Mouse (Mus musculus): ENCODE results near the gene Rpgrip1l. TPM values are rescaled to one million over a fixed set of nuclear protein-coding genes. Genes with fewer than 3 reads are reported as not detected.
A peak's percentile ranks its signal among the peaks of the same experiment; 100 is the strongest.

Gene Rpgrip1l
- polyA plus RNA-seq, 1 experiment from 2014 or later, result 17.1 TPM

GRCm38 (mm10) chr8:91329056-91329455, 16.0 kb upstream of the Rpgrip1l start:
- no peak for ATAC-seq (ENCODE audit: insufficient number of reproducible peaks, insufficient read depth, low FRiP score, low TSS enrichment, low read depth)
- Histone ChIP-seq H3K9ac (replicated peaks) (no peak overlapping the region), H3K27ac (no peak overlapping the region), H3K4me3 (replicated peaks) (no peak overlapping the region), H3K36me3 (peaks cover 12% of the 10 kb centered on the region), H3K27me3 (no peaks in the 10 kb centered on the region), H3K4me1 (replicated peaks) (peaks cover 35% of the 10 kb centered on the region), H3K4me2 (no peak overlapping the region), H3K9me3 (no peaks in the 10 kb centered on the region)
- WGBS, result 78% methylated on average over 9 of the region's 9 CpGs

- no peak overlapping the region for H3K4me2 ChIP-seq
- no peak overlapping the region for H3K9ac ChIP-seq (replicated peaks)
- H3K9me3 ChIP-seq, result no peaks in the 10 kb centered on the region
- no peak for ATAC-seq (ENCODE audit: insufficient number of reproducible peaks, insufficient read depth, low FRiP score, low TSS enrichment, low read depth)
- H3K27me3 ChIP-seq, result no peaks in the 10 kb centered on the region
- H3K36me3 ChIP-seq, result peaks cover 12% of the 10 kb centered on the region
- H3K27ac ChIP-seq, result no peak overlapping the region
- WGBS, result 82% methylated on average over 11 of the region's 11 CpGs
- H3K4me1 ChIP-seq (replicated peaks), result peaks cover 35% of the 10 kb centered on the region
- H3K4me3 ChIP-seq (replicated peaks), result no peak overlapping the region
Measured at GRCm38 (mm10) chr8:91327471-91328205, 14.6 kb upstream of the Rpgrip1l start.

- Histone ChIP-seq H3K36me3 (peaks cover 12% of the 10 kb centered on the region), H3K9ac (replicated peaks) (no peak overlapping the region; the same call in 1 of the 2 replicates), H3K4me3 (replicated peaks) (no peak overlapping the region), H3K27ac (no peak overlapping the region), H3K9me3 (no peaks in the 10 kb centered on the region), H3K4me2 (no peak overlapping the region), H3K4me1 (replicated peaks) (peaks cover 34% of the 10 kb centered on the region), H3K27me3 (no peaks in the 10 kb centered on the region)
- 87% methylated on average over 6 of the region's 6 CpGs for WGBS
- ATAC-seq (ENCODE audit: insufficient number of reproducible peaks, insufficient read depth, low FRiP score, low TSS enrichment, low read depth), result no peak
Measured at GRCm38 (mm10) chr8:91326946-91327345, 13.9 kb upstream of the Rpgrip1l start.

- H3K27ac ChIP-seq, result no peak overlapping the region
- no peak for ATAC-seq (ENCODE audit: insufficient number of reproducible peaks, insufficient read depth, low FRiP score, low TSS enrichment, low read depth)
- no peaks in the 10 kb centered on the region for H3K27me3 ChIP-seq
- H3K4me1 ChIP-seq (replicated peaks), result peaks cover 24% of the 10 kb centered on the region
- H3K9ac ChIP-seq (replicated peaks), result no peak overlapping the region
- 67% methylated on average over 3 of the region's 3 CpGs for WGBS
- no peak overlapping the region for H3K4me3 ChIP-seq (replicated peaks)
- peaks cover 12% of the 10 kb centered on the region for H3K36me3 ChIP-seq
- H3K4me2 ChIP-seq, result no peak overlapping the region
- H3K9me3 ChIP-seq, result no peaks in the 10 kb centered on the region
Measured at GRCm38 (mm10) chr8:91326018-91326417, 13.0 kb upstream of the Rpgrip1l start.

- H3K27ac ChIP-seq, result no peak overlapping the region
- 84% methylated on average over 4 of the region's 4 CpGs for WGBS
- H3K27me3 ChIP-seq, result no peaks in the 10 kb centered on the region
- H3K4me3 ChIP-seq (replicated peaks), result no peak overlapping the region
- no peaks in the 10 kb centered on the region for H3K9me3 ChIP-seq
- ATAC-seq (ENCODE audit: insufficient number of reproducible peaks, insufficient read depth, low FRiP score, low TSS enrichment, low read depth), result no peak
- H3K4me1 ChIP-seq (replicated peaks), result peaks cover 13% of the 10 kb centered on the region
- no peak overlapping the region for H3K9ac ChIP-seq (replicated peaks)
- peaks cover 12% of the 10 kb centered on the region for H3K36me3 ChIP-seq
- no peak overlapping the region for H3K4me2 ChIP-seq
Measured at GRCm38 (mm10) chr8:91324916-91325315, 11.9 kb upstream of the Rpgrip1l start.

GRCm38 (mm10) chr8:91324271-91324670, 11.2 kb upstream of the Rpgrip1l start:
- no peak for ATAC-seq (ENCODE audit: insufficient number of reproducible peaks, insufficient read depth, low FRiP score, low TSS enrichment, low read depth)
- no peak overlapping the region for H3K27ac ChIP-seq
- H3K4me1 ChIP-seq (replicated peaks), result peaks cover 7% of the 10 kb centered on the region
- 53% methylated on average over 9 of the region's 9 CpGs for WGBS
- H3K36me3 ChIP-seq, result peaks cover 12% of the 10 kb centered on the region
- H3K9me3 ChIP-seq, result no peaks in the 10 kb centered on the region
- H3K9ac ChIP-seq (replicated peaks), result no peak overlapping the region
- no peak overlapping the region for H3K4me3 ChIP-seq (replicated peaks)
- no peak overlapping the region for H3K4me2 ChIP-seq
- no peaks in the 10 kb centered on the region for H3K27me3 ChIP-seq

GRCm38 (mm10) chr8:91323511-91323910, 10.4 kb upstream of the Rpgrip1l start:
- WGBS, result 88% methylated on average over 7 of the region's 7 CpGs
- no peaks in the 10 kb centered on the region for H3K9me3 ChIP-seq
- no peak overlapping the region for H3K9ac ChIP-seq (replicated peaks)
- ATAC-seq (ENCODE audit: insufficient number of reproducible peaks, insufficient read depth, low FRiP score, low TSS enrichment, low read depth), result no peak
- H3K27ac ChIP-seq, result no peak overlapping the region
- H3K4me1 ChIP-seq (replicated peaks), result no peaks in the 10 kb centered on the region; the same call in 1 of the 2 replicates
- no peak overlapping the region for H3K4me2 ChIP-seq
- no peak overlapping the region for H3K4me3 ChIP-seq (replicated peaks)
- H3K36me3 ChIP-seq, result peaks cover 15% of the 10 kb centered on the region
- H3K27me3 ChIP-seq, result no peaks in the 10 kb centered on the region

GRCm38 (mm10) chr8:91318938-91319729, 6.1 kb upstream of the Rpgrip1l start:
- peaks cover 5% of the 10 kb centered on the region; the same call in 1 of the 2 replicates for H3K36me3 ChIP-seq
- H3K4me1 ChIP-seq (replicated peaks), result peaks cover 24% of the 10 kb centered on the region
- H3K4me2 ChIP-seq, result no peak overlapping the region
- H3K9ac ChIP-seq (replicated peaks), result no peak overlapping the region
- no peaks in the 10 kb centered on the region for H3K27me3 ChIP-seq
- H3K4me3 ChIP-seq (replicated peaks), result no peak overlapping the region
- no peaks in the 10 kb centered on the region for H3K9me3 ChIP-seq
- 84% methylated on average over 7 of the region's 7 CpGs for WGBS
- ATAC-seq (ENCODE audit: insufficient number of reproducible peaks, insufficient read depth, low FRiP score, low TSS enrichment, low read depth), result no peak
- no peak overlapping the region for H3K27ac ChIP-seq

- Histone ChIP-seq H3K36me3 (peaks cover 5% of the 10 kb centered on the region; the same call in 1 of the 2 replicates), H3K27me3 (no peaks in the 10 kb centered on the region), H3K27ac (no peak overlapping the region), H3K4me1 (replicated peaks) (peaks cover 26% of the 10 kb centered on the region), H3K9ac (replicated peaks) (no peak overlapping the region), H3K4me2 (no peak overlapping the region), H3K4me3 (replicated peaks) (no peak overlapping the region), H3K9me3 (no peaks in the 10 kb centered on the region)
- no peak for ATAC-seq (ENCODE audit: insufficient number of reproducible peaks, insufficient read depth, low FRiP score, low TSS enrichment, low read depth)
- 92% methylated on average over 5 of the region's 5 CpGs for WGBS
Measured at GRCm38 (mm10) chr8:91317567-91318227, 4.6 kb upstream of the Rpgrip1l start.

GRCm38 (mm10) chr8:91312342-91312741, 720 bp downstream of the Rpgrip1l start:
- H3K27ac ChIP-seq, result no peak overlapping the region
- ATAC-seq (ENCODE audit: insufficient number of reproducible peaks, insufficient read depth, low FRiP score, low TSS enrichment, low read depth), result no peak
- H3K4me1 ChIP-seq (replicated peaks), result peaks cover 30% of the 10 kb centered on the region
- H3K27me3 ChIP-seq, result no peaks in the 10 kb centered on the region
- H3K9ac ChIP-seq (replicated peaks), result peak overlapping the region; percentile 68
- H3K4me3 ChIP-seq (replicated peaks), result peak overlapping the region; percentile 62
- peaks cover 3% of the 10 kb centered on the region for H3K36me3 ChIP-seq
- 84% methylated on average over 2 of the region's 2 CpGs for WGBS
- peak overlapping the region; percentile 73 for H3K4me2 ChIP-seq
- H3K9me3 ChIP-seq, result no peaks in the 10 kb centered on the region

Measured in limb, embryonic 12.5 days (tissue).